Mouse (Mus musculus): ENCODE results near the gene Cabp4.

Gene Cabp4

DNA sequence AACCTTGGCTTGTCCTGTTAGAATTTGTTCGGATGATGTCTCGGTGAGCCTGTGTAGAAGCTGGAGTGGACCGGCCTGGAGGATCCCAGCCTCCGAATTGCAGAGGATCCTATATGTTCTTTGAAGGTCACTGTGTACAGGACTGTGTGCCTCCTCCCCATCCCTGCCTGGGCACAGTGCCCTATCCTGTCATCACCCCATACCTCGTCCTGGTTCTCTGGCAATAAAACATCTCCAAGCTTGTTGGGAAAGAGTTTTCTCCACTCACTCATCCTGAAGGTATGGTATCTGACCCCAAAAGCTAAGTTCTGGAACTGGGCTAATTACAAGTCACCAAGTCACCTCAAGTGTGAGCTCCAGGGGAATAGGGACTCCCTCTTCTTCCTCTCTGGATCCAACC lies 56.7 kb downstream of the Cabp4 start:
- intact Hi-C loops (cut with DNase I) = loop anchor here (5.0 kb wide), 1 partner anchor 35 kb away; no protein-coding TSS in a partner anchor

DNA sequence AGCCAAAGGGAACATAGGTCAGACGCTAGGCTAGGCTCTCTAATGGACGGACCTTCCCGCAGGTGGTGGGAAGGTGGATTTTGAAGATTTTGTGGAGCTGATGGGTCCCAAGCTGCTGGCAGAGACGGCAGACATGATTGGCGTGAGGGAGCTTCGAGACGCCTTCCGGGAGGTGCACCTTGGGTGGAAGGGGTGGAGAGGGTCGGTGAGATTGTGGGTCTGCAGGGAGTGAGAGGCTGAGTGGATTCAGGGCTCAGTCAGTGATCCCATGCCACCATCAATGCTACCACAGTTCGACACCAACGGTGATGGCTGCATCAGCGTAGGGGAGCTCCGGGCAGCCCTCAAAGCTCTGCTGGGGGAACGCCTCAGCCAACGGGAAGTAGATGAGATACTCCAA lies 57.7 kb downstream of the Cabp4 start:
- intact Hi-C loops (cut with DNase I) = loop anchor here (5.0 kb wide), 1 partner anchor 34 kb away; no protein-coding TSS in a partner anchor

Data from adrenal gland (tissue).